Mouse (Mus musculus) kidney, embryonic 14.5 days (tissue): ENCODE measurements around the gene Prdm16. TPM values are rescaled to one million over a fixed set of nuclear protein-coding genes. Genes with fewer than 3 reads are reported as not detected.

ENCODE experiments used
- ATAC-seq: fragments of 200-750 bp; cut with Nextera tagmentation; 2 replicates; pipeline ENCODE4 v1.8.0; 2017; ENCODE audit warnings: moderate number of reproducible peaks, mild to moderate bottlenecking, moderate TSS enrichment, moderate library complexity; ENCODE audit not compliant: low FRiP score, low TSS enrichment
- H3K27ac ChIP-seq: fragments of 300-500 bp; sonication (generic); 2 replicates; pipeline ENCODE4 v1.5.1; 2014; ENCODE audit warnings: low read depth, mild to moderate bottlenecking, low read length, moderate library complexity, mixed read lengths
- H3K27me3 ChIP-seq: fragments of 300-500 bp; sonication (generic); 2 replicates; pipeline ENCODE4 v1.6.1; 2014; ENCODE audit warnings: mild to moderate bottlenecking, low read length; ENCODE audit not compliant: control insufficient read depth, insufficient read depth
- H3K36me3 ChIP-seq: fragments of 300-500 bp; sonication (generic); 2 replicates; pipeline ENCODE4 v1.6.1; 2014; ENCODE audit warnings: low read length, mixed read lengths; ENCODE audit not compliant: control insufficient read depth, insufficient read depth
- H3K4me1 ChIP-seq: fragments of 300-500 bp; sonication (generic); 2 replicates; pipeline ENCODE4 v1.6.1; 2014; ENCODE audit warnings: low read length, mixed read lengths; ENCODE audit not compliant: control insufficient read depth, insufficient read depth
- H3K4me2 ChIP-seq: fragments of 300-500 bp; sonication (generic); replicated peaks from 2 replicates; pipeline ENCODE4 v1.6.1; 2014; ENCODE audit warnings: low read depth, mild to moderate bottlenecking, low read length
- H3K4me3 ChIP-seq: fragments of 300-500 bp; sonication (generic); 2 replicates; pipeline ENCODE4 v1.5.1; 2014; ENCODE audit warnings: mild to moderate bottlenecking, low read length
- H3K9ac ChIP-seq: fragments of 300-500 bp; sonication (generic); 2 replicates; pipeline ENCODE4 v1.6.1; 2014; ENCODE audit warnings: low read depth, mild to moderate bottlenecking, low read length, moderate library complexity
- H3K9me3 ChIP-seq: fragments of 300-500 bp; sonication (generic); 2 replicates; pipeline ENCODE4 v1.6.1; 2016; ENCODE audit warnings: low read length; ENCODE audit not compliant: control insufficient read depth
- WGBS: fragments of 180-500 bp; shearing (Covaris S2); extraction: QIAGEN DNeasy Blood & Tissue Kit; methylation state at CpG from one replicate; pipeline ENCODE4 v1.1.7; 2014; 5-methylcytosine and 5-hydroxymethylcytosine counted together
- polyA plus RNA-seq: library from polyadenylated mRNA; unstranded; fragments of >200 nt; fragmentation: Nextera tagmentation; extraction: Ambion mirVana; gene quantifications from 2 replicates; pipeline ENCODE4 v1.2.1, GENCODE M21; 2014

Gene Prdm16
- polyA plus RNA-seq, 1 experiment from 2014 or later, result 25.4 TPM

DNA sequence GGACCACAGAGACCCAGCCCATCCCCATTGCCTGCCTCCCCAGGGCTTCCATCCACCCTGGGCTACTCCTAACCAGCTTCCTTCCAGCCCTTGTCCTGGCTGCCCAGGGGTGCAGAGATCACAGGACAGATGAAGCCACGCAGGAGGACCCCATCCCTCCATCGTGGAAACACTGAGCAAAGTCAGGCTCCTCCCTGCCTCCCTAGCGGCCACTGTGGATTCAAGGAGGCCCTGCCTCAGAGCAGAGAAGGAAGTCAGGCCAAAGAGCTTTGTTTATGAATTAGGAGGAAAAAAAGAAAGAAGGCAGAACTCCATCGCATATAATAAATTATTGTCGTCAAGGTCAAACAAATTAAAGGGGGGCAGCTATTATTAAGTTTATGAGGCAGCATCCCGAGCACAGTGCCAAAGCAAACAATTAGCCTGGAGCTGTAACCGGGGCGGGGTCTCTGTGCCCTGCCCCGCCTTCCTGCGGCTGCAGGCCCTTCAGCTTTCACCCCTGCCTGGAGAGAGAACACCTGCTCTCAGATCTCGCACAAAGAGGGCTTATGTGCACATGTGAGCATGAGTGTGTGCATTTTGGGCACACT lies 288.4 kb downstream of the Prdm16 start:
- ATAC-seq, result peak; percentile 67
- no peak overlapping the region for H3K27ac ChIP-seq
- 14% methylated on average over 11 of the region's 11 CpGs for WGBS

GRCm38 (mm10) chr4:154346731-154347522 lies 289.7 kb downstream of the Prdm16 start:
- H3K36me3 ChIP-seq, result no peaks in the 10 kb centered on the region
- peak; percentile 79 for ATAC-seq
- peak overlapping the region; percentile 20; the same call in 1 of the 2 replicates for H3K27ac ChIP-seq
- H3K4me2 ChIP-seq, result no peak overlapping the region
- peaks cover 3% of the 10 kb centered on the region; the same call in 1 of the 2 replicates for H3K9me3 ChIP-seq
- no peak overlapping the region for H3K4me3 ChIP-seq
- WGBS, result 6% methylated on average over 19 of the region's 19 CpGs
- peaks cover 25% of the 10 kb centered on the region for H3K4me1 ChIP-seq
- no peak overlapping the region for H3K9ac ChIP-seq
- peaks cover 62% of the 10 kb centered on the region for H3K27me3 ChIP-seq

More for the DNA sequence above, 288.4 kb downstream of the Prdm16 start:
- Histone ChIP-seq H3K4me1 (peaks cover 25% of the 10 kb centered on the region), H3K9ac (no peak overlapping the region), H3K4me3 (no peak overlapping the region), H3K27me3 (peaks cover 61% of the 10 kb centered on the region), H3K9me3 (no peaks in the 10 kb centered on the region), H3K36me3 (no peaks in the 10 kb centered on the region), H3K4me2 (no peak overlapping the region)

DNA sequence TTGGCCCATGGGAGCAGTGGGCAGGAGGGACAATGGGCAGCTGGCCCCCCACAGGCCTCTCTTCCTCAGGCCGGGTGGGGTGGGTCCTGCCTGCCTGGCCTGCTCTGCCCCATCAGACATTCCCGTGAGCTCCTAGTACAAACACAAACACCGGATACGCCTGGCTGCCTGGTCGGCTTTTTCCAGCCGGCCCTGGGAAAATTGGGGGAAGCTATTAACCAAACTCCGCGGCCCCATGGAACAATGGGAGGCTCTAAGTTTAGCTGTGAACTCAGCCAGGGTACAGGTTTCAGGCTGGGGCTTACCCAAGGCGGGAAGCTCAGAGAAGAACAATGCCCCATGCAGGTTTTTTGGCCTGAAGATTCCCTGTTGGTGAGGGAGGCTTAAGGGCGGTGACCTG lies 300.0 kb downstream of the Prdm16 start:
- Histone ChIP-seq H3K27me3 (peaks cover 68% of the 10 kb centered on the region), H3K4me3 (no peak overlapping the region), H3K4me1 (peaks cover 26% of the 10 kb centered on the region), H3K4me2 (no peak overlapping the region), H3K9ac (no peak overlapping the region), H3K36me3 (no peaks in the 10 kb centered on the region), H3K9me3 (no peaks in the 10 kb centered on the region), H3K27ac (peak overlapping the region; percentile 30; the same call in 1 of the 2 replicates)
- WGBS, result 13% methylated on average over 10 of the region's 10 CpGs
- ATAC-seq, result peak; percentile 50

DNA sequence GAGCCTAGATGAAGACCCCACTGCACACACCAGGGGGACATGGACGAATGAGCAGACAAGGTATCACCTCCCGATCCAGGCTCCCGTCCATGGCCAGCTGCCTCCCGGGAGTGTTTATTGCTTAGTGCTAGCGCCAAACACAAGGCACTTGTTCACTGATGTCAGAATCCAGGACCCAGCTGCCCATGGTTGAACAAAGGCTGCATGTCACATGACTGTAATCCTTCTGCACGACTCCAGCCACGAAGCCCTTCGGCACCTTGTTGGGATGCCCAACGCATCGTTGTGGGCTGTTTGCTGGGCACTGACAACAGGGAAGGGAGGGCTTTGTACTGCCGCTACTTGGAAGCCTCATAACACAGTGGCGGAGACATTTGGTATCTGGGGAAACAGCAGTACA lies 300.9 kb downstream of the Prdm16 start, which contains the start of gene B230104I21Rik:
TSS of gene B230104I21Rik (plus strand) at position 367 of the 400 bp plus-strand sequence.
- Histone ChIP-seq H3K27me3 (peaks cover 62% of the 10 kb centered on the region), H3K9ac (no peak within 1 kb of the TSS), H3K4me3 (0 out of 2 replicates have a peak within 1 kb of the TSS, but pooled peaks have one; percentile 3), H3K9me3 (no peaks in the 10 kb centered on the region), H3K36me3 (no peaks in the 10 kb centered on the region), H3K4me1 (peaks cover 34% of the 10 kb centered on the region), H3K4me2 (peak within 1 kb of the TSS; percentile 24), H3K27ac (peak within 1 kb of the TSS; percentile 30; the same call in 1 of the 2 replicates)
- 39% methylated on average over 12 of the region's 12 CpGs for WGBS
- ATAC-seq, result no peak

DNA sequence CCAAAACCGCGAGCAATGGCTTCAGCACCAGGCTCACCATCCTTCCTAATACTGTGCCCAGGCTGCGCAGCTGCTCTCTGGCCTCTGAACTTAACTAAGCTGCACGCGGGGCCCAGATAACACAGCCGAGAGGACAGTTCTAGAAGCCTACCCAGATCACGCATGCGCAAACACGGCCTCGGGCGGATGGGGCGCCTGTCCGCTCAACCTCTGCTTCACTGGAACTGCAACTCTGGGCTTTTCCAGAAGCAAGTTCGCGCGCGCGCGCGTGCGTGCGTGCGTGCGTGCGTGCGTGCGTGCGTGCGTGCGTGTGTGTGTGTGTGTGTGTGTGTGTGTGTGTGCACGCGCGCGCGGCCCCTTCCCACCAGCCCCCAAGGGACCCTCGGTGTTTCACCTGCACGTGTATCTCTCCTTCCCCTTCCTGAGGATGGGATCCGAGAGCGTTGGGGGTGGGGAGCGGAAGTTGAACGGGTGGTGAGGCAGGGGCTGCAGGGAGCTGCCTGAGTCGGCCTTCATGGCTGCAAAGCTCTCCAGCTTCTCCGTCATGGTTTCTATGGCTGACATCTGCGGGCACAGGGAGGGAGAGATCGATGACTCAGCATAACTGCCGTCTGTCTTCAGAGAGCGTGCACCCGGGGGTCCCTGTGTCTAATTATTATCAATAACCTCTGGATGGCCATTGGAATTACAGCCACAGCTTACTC lies 301.8 kb downstream of the Prdm16 start:
- Histone ChIP-seq H3K4me3 (0 out of 2 replicates have a peak overlapping the region, but pooled peaks have one; percentile 3), H3K4me1 (peaks cover 34% of the 10 kb centered on the region), H3K27me3 (peaks cover 53% of the 10 kb centered on the region), H3K36me3 (no peaks in the 10 kb centered on the region), H3K4me2 (peak overlapping the region; percentile 24), H3K9me3 (no peaks in the 10 kb centered on the region), H3K9ac (no peak overlapping the region), H3K27ac (no peak overlapping the region)
- no peak for ATAC-seq
- 48% methylated on average over 48 of the region's 48 CpGs for WGBS

GRCm38 (mm10) chr4:154333300-154333699 lies 303.4 kb downstream of the Prdm16 start:
- peaks cover 43% of the 10 kb centered on the region for H3K27me3 ChIP-seq
- H3K4me3 ChIP-seq, result no peak overlapping the region
- no peak overlapping the region for H3K27ac ChIP-seq
- H3K9me3 ChIP-seq, result no peaks in the 10 kb centered on the region
- H3K9ac ChIP-seq, result no peak overlapping the region
- 21% methylated on average over 8 of the region's 8 CpGs for WGBS
- ATAC-seq, result no peak
- H3K4me2 ChIP-seq, result no peak overlapping the region
- H3K4me1 ChIP-seq, result peaks cover 40% of the 10 kb centered on the region
- H3K36me3 ChIP-seq, result no peaks in the 10 kb centered on the region

- Histone ChIP-seq H3K9me3 (no peaks in the 10 kb centered on the region), H3K27ac (no peak overlapping the region), H3K4me1 (peaks cover 31% of the 10 kb centered on the region), H3K36me3 (no peaks in the 10 kb centered on the region), H3K4me3 (no peak overlapping the region), H3K9ac (no peak overlapping the region), H3K4me2 (no peak overlapping the region), H3K27me3 (peaks cover 41% of the 10 kb centered on the region)
- WGBS, result 17% methylated on average over 12 of the region's 12 CpGs
- peak; percentile 15; the same call in 1 of the 2 replicates for ATAC-seq
These were observed 305.4 kb downstream of the Prdm16 start for GRCm38 (mm10) chr4:154331271-154331670.

DNA sequence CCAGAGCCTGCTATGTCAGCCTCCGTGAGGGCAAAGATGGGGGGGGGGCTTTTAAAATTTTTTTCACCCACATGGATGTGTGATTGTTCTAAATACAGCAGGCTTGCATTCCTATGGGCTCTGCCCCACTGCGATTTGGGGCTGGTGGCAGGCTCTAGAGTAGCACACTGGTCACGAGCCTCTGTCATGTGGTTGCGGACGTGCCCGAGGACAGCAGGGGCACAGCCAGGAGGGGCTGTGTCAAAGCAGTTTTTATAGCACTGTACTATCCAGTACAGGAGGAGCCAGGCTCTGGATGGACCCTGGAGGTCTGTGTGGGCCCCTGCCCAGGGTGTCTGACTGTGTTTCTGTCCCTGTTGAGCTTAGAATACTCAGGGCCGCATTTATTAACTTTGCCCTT lies 306.7 kb downstream of the Prdm16 start:
- peaks cover 24% of the 10 kb centered on the region for H3K4me1 ChIP-seq
- peaks cover 32% of the 10 kb centered on the region for H3K27me3 ChIP-seq
- no peak overlapping the region for H3K4me3 ChIP-seq
- no peaks in the 10 kb centered on the region for H3K36me3 ChIP-seq
- WGBS, result 73% methylated on average over 7 of the region's 7 CpGs
- H3K9me3 ChIP-seq, result no peaks in the 10 kb centered on the region
- H3K4me2 ChIP-seq, result no peak overlapping the region
- no peak for ATAC-seq
- no peak overlapping the region for H3K27ac ChIP-seq
- H3K9ac ChIP-seq, result no peak overlapping the region
